Mouse (Mus musculus) heart, embryonic 13.5 days (tissue): Measurements from ENCODE around the gene Ttll5. TPM values are rescaled to one million over a fixed set of nuclear protein-coding genes. Genes with fewer than 3 reads are reported as not detected.

Experiments used
- ATAC-seq: fragments of 200-750 bp; cut with Nextera tagmentation; 2 replicates; pipeline ENCODE4 v1.8.0; 2017; ENCODE audit warnings: moderate TSS enrichment; ENCODE audit not compliant: insufficient number of reproducible peaks, low FRiP score, low TSS enrichment; ENCODE audit errors: extremely low read depth
- H3K27ac ChIP-seq: fragments of 300-500 bp; sonication (generic); replicated peaks from 2 replicates; pipeline ENCODE4 v1.5.1; 2015; ENCODE audit warnings: moderate library complexity, mild to moderate bottlenecking, inconsistent platforms
- H3K27me3 ChIP-seq: fragments of 300-500 bp; sonication (generic); replicated peaks from 2 replicates; pipeline ENCODE4 v1.6.1; 2015; ENCODE audit warnings: mild to moderate bottlenecking, inconsistent platforms
- H3K36me3 ChIP-seq: fragments of 300-500 bp; sonication (generic); 2 replicates; pipeline ENCODE4 v1.6.1; 2015; ENCODE audit warnings: mild to moderate bottlenecking, inconsistent platforms
- H3K4me1 ChIP-seq: fragments of 300-500 bp; sonication (generic); 2 replicates; pipeline ENCODE4 v1.6.1; 2015; ENCODE audit warnings: inconsistent platforms
- H3K4me2 ChIP-seq: fragments of 300-500 bp; sonication (generic); 2 replicates; pipeline ENCODE4 v1.6.1; 2015; ENCODE audit warnings: inconsistent platforms, mild to moderate bottlenecking, moderate library complexity
- H3K4me3 ChIP-seq: fragments of 300-500 bp; sonication (generic); 2 replicates; pipeline ENCODE4 v1.5.1; 2015; ENCODE audit warnings: moderate library complexity, mild to moderate bottlenecking, inconsistent platforms
- H3K9ac ChIP-seq: fragments of 300-500 bp; sonication (generic); 2 replicates; pipeline ENCODE4 v1.6.1; 2015; ENCODE audit warnings: inconsistent platforms, mild to moderate bottlenecking, moderate library complexity
- H3K9me3 ChIP-seq: fragments of 300-500 bp; sonication (generic); 2 replicates; pipeline ENCODE4 v1.6.1; 2016; ENCODE audit warnings: inconsistent platforms
- WGBS: fragments of 180-500 bp; shearing (Covaris S2); methylation state at CpG from one replicate; pipeline ENCODE4 v1.1.7; 2015; ENCODE audit warnings: mixed read lengths; 5-methylcytosine and 5-hydroxymethylcytosine counted together
- polyA plus RNA-seq: library from polyadenylated mRNA; unstranded; fragments of >200 nt; fragmentation: Nextera tagmentation; extraction: Ambion mirVana; gene quantifications from 2 replicates; pipeline ENCODE4 v1.2.1, GENCODE M21; 2015

Gene Ttll5
- polyA plus RNA-seq, 1 experiment from 2014 or later = 10.2 TPM

GRCm38 (mm10) chr12:86078553-86079201 lies 254.2 kb downstream of the Ttll5 start, which contains the start of gene Tgfb3:
TSS of gene Tgfb3 (minus strand) at chr12:86079041.
- peak within 1 kb of the TSS; percentile 84 for H3K4me2 ChIP-seq
- peak within 1 kb of the TSS; percentile 69 for H3K4me3 ChIP-seq
- ATAC-seq = peak; percentile 42; the same call in 1 of the 2 replicates
- peak within 1 kb of the TSS; percentile 94 for H3K27ac ChIP-seq
- peaks cover 11% of the 10 kb centered on the region for H3K27me3 ChIP-seq
- no peaks in the 10 kb centered on the region for H3K9me3 ChIP-seq
- peaks cover 9% of the 10 kb centered on the region; the same call in 1 of the 2 replicates for H3K36me3 ChIP-seq
- H3K9ac ChIP-seq = peak within 1 kb of the TSS; percentile 91
- WGBS = under 1% methylated on average over 25 of the region's 25 CpGs
- peaks cover 58% of the 10 kb centered on the region for H3K4me1 ChIP-seq

- peak overlapping the region; percentile 94 for H3K27ac ChIP-seq
- H3K27me3 ChIP-seq = peaks cover 11% of the 10 kb centered on the region
- ATAC-seq = peak; percentile 52
- H3K9ac ChIP-seq = peak overlapping the region; percentile 91
- WGBS = under 1% methylated on average over 31 of the region's 31 CpGs
- H3K36me3 ChIP-seq = peaks cover 9% of the 10 kb centered on the region; the same call in 1 of the 2 replicates
- peaks cover 53% of the 10 kb centered on the region for H3K4me1 ChIP-seq
- peak overlapping the region; percentile 69 for H3K4me3 ChIP-seq
- H3K4me2 ChIP-seq = peak overlapping the region; percentile 84
- H3K9me3 ChIP-seq = no peaks in the 10 kb centered on the region
Measured at GRCm38 (mm10) chr12:86079202-86079667, 254.8 kb downstream of the Ttll5 start.

GRCm38 (mm10) chr12:86082481-86083012 lies 258.1 kb downstream of the Ttll5 start, which contains the start of gene Ift43:
TSS of gene Ift43 (plus strand) at chr12:86082541.
- Histone ChIP-seq H3K4me3 (peak within 1 kb of the TSS; percentile 78), H3K9me3 (no peaks in the 10 kb centered on the region), H3K4me1 (peaks cover 44% of the 10 kb centered on the region), H3K9ac (peak within 1 kb of the TSS; percentile 86), H3K36me3 (peaks cover 17% of the 10 kb centered on the region), H3K4me2 (peak within 1 kb of the TSS; percentile 86), H3K27ac (peak within 1 kb of the TSS; percentile 72), H3K27me3 (peaks cover 11% of the 10 kb centered on the region)
- ATAC-seq = no peak
- under 1% methylated on average over 35 of the region's 35 CpGs for WGBS

GRCm38 (mm10) chr12:86085873-86086272 lies 261.4 kb downstream of the Ttll5 start:
- no peak overlapping the region for H3K4me3 ChIP-seq
- H3K36me3 ChIP-seq = peaks cover 38% of the 10 kb centered on the region
- H3K27ac ChIP-seq = peak overlapping the region; percentile 68
- 82% methylated on average over 7 of the region's 7 CpGs for WGBS
- peak overlapping the region; percentile 40 for H3K9ac ChIP-seq
- peaks cover 40% of the 10 kb centered on the region for H3K4me1 ChIP-seq
- H3K4me2 ChIP-seq = no peak overlapping the region
- no peaks in the 10 kb centered on the region for H3K9me3 ChIP-seq
- H3K27me3 ChIP-seq = peaks cover 2% of the 10 kb centered on the region
- no peak for ATAC-seq

- H3K9ac ChIP-seq = peak overlapping the region; percentile 47
- no peak overlapping the region for H3K4me2 ChIP-seq
- no peaks in the 10 kb centered on the region for H3K9me3 ChIP-seq
- WGBS = 47% methylated on average over 8 of the region's 8 CpGs
- H3K27me3 ChIP-seq = no peaks in the 10 kb centered on the region
- no peak for ATAC-seq
- H3K4me1 ChIP-seq = peaks cover 46% of the 10 kb centered on the region
- H3K27ac ChIP-seq = peak overlapping the region; percentile 68
- peaks cover 38% of the 10 kb centered on the region for H3K36me3 ChIP-seq
- H3K4me3 ChIP-seq = no peak overlapping the region
Measured at GRCm38 (mm10) chr12:86086550-86086949, 262.1 kb downstream of the Ttll5 start.

GRCm38 (mm10) chr12:86088042-86088441 lies 263.6 kb downstream of the Ttll5 start:
- Histone ChIP-seq H3K27me3 (no peaks in the 10 kb centered on the region), H3K4me2 (no peak overlapping the region), H3K9ac (no peak overlapping the region), H3K4me3 (no peak overlapping the region), H3K27ac (peak overlapping the region; percentile 68), H3K36me3 (peaks cover 38% of the 10 kb centered on the region), H3K9me3 (no peaks in the 10 kb centered on the region), H3K4me1 (peaks cover 51% of the 10 kb centered on the region)
- WGBS = 47% methylated on average over 7 of the region's 7 CpGs
- ATAC-seq = no peak

- Histone ChIP-seq H3K9ac (no peak overlapping the region), H3K27ac (peak overlapping the region; percentile 80), H3K9me3 (no peaks in the 10 kb centered on the region), H3K4me1 (peaks cover 40% of the 10 kb centered on the region), H3K36me3 (peaks cover 45% of the 10 kb centered on the region), H3K4me3 (no peak overlapping the region), H3K4me2 (no peak overlapping the region), H3K27me3 (no peaks in the 10 kb centered on the region)
- WGBS = 55% methylated on average over 4 of the region's 4 CpGs
- no peak for ATAC-seq
Measured at GRCm38 (mm10) chr12:86090764-86091163, 266.3 kb downstream of the Ttll5 start.

- no peaks in the 10 kb centered on the region for H3K27me3 ChIP-seq
- H3K4me3 ChIP-seq = peak overlapping the region; percentile 15; the same call in 1 of the 2 replicates
- no peaks in the 10 kb centered on the region for H3K9me3 ChIP-seq
- peak overlapping the region; percentile 55 for H3K4me2 ChIP-seq
- peaks cover 42% of the 10 kb centered on the region for H3K36me3 ChIP-seq
- ATAC-seq = peak; percentile 31; the same call in 1 of the 2 replicates
- H3K4me1 ChIP-seq = peaks cover 31% of the 10 kb centered on the region
- H3K9ac ChIP-seq = peak overlapping the region; percentile 60
- H3K27ac ChIP-seq = peak overlapping the region; percentile 80
- WGBS = 27% methylated on average over 18 of the region's 18 CpGs
Measured at GRCm38 (mm10) chr12:86091601-86092132, 267.2 kb downstream of the Ttll5 start.

GRCm38 (mm10) chr12:86094075-86094474 lies 269.6 kb downstream of the Ttll5 start:
- Histone ChIP-seq H3K9ac (no peak overlapping the region), H3K9me3 (no peaks in the 10 kb centered on the region)
- WGBS = 68% methylated on average over 4 of the region's 4 CpGs

GRCm38 (mm10) chr12:86095806-86096205 lies 271.3 kb downstream of the Ttll5 start:
- no peak overlapping the region for H3K4me2 ChIP-seq

More at GRCm38 (mm10) chr12:86094075-86094474, 269.6 kb downstream of the Ttll5 start:
- ATAC-seq = no peak
- peaks cover 36% of the 10 kb centered on the region for H3K4me1 ChIP-seq
- H3K4me2 ChIP-seq = no peak overlapping the region
- H3K36me3 ChIP-seq = peaks cover 36% of the 10 kb centered on the region
- no peaks in the 10 kb centered on the region for H3K27me3 ChIP-seq
- H3K4me3 ChIP-seq = no peak overlapping the region
- no peak overlapping the region for H3K27ac ChIP-seq

GRCm38 (mm10) chr12:86097781-86098180 lies 273.3 kb downstream of the Ttll5 start:
- H3K9ac ChIP-seq = peak overlapping the region; percentile 2; the same call in 1 of the 2 replicates
- H3K27me3 ChIP-seq = no peaks in the 10 kb centered on the region
- no peak overlapping the region for H3K4me3 ChIP-seq
- peaks cover 42% of the 10 kb centered on the region for H3K4me1 ChIP-seq
- H3K9me3 ChIP-seq = no peaks in the 10 kb centered on the region
- H3K36me3 ChIP-seq = peaks cover 35% of the 10 kb centered on the region
- H3K27ac ChIP-seq = peak overlapping the region; percentile 65
- no peak for ATAC-seq
- WGBS = 48% methylated on average over 11 of the region's 11 CpGs
- H3K4me2 ChIP-seq = peak overlapping the region; percentile 26

More at GRCm38 (mm10) chr12:86095806-86096205, 271.3 kb downstream of the Ttll5 start:
- no peak overlapping the region for H3K9ac ChIP-seq
- no peaks in the 10 kb centered on the region for H3K27me3 ChIP-seq
- no peak overlapping the region for H3K4me3 ChIP-seq
- H3K9me3 ChIP-seq = no peaks in the 10 kb centered on the region
- no peak for ATAC-seq
- peaks cover 40% of the 10 kb centered on the region for H3K4me1 ChIP-seq
- WGBS = 88% methylated on average over 4 of the region's 4 CpGs
- H3K27ac ChIP-seq = no peak overlapping the region
- H3K36me3 ChIP-seq = peaks cover 31% of the 10 kb centered on the region
